Mouse (Mus musculus): ENCODE results near the gene Ghdc. TPM values are rescaled to one million over a fixed set of nuclear protein-coding genes. Genes with fewer than 3 reads are reported as not detected.

Gene Ghdc
- total RNA-seq, 2 experiments from 2014 or later: 4.8 to 4.9 TPM

GRCm38 (mm10) chr11:100718462-100718861, 52.3 kb downstream of the Ghdc start:
- DNase-seq: no peak

GRCm38 (mm10) chr11:100716649-100717048, 54.1 kb downstream of the Ghdc start:
- DNase-seq: no peak

Other genes starting within 250 kb of the Ghdc start
- 10 to 100 TPM; 10.6 to 20.3 TPM for gene Acly, start 243.0 kb downstream of the Ghdc start, total RNA-seq (2021)
- under 1 TPM; 0.36 to 0.38 TPM for gene Ttc25, start 225.3 kb downstream of the Ghdc start, total RNA-seq (2021)
- 1 to 10 TPM; 8.6 to 9.6 TPM for gene Cnp, start 196.1 kb downstream of the Ghdc start, total RNA-seq (2021)
- gene Nkiras2, start 151.7 kb downstream of the Ghdc start, total RNA-seq (2021): 10 to 100 TPM; 19.9 to 21.5 TPM
- 100 to 1,000 TPM; 123 to 126 TPM for gene Dnajc7, start 150.8 kb downstream of the Ghdc start, total RNA-seq (2021)
- under 1 TPM; 0.31 to 0.70 TPM for gene Zfp385c, start 78.5 kb downstream of the Ghdc start, total RNA-seq (2021)
- gene Dhx58, start 66.7 kb downstream of the Ghdc start, total RNA-seq (2021): 1 to 10 TPM in 1 of 2 experiments, under 1 TPM in 1; 0.77 to 1.2 TPM
- gene Kat2a, start 58.5 kb downstream of the Ghdc start, total RNA-seq (2021): 10 to 100 TPM; 11.7 to 11.8 TPM
- gene Hspb9, start 57.1 kb downstream of the Ghdc start, total RNA-seq (2021): not detected
- gene Rab5c, start 32.7 kb downstream of the Ghdc start, total RNA-seq (2021): 10 to 100 TPM; 40.4 to 43.1 TPM
- not detected for gene Kcnh4, start 11.0 kb downstream of the Ghdc start, total RNA-seq (2021)
- gene Hcrt, start 8.0 kb downstream of the Ghdc start, total RNA-seq (2021): not detected
- 100 to 1,000 TPM in 1 of 2 experiments, 10 to 100 TPM in 1; 93.2 to 126 TPM for gene Stat5b, start 79.8 kb upstream of the Ghdc start, total RNA-seq (2021)
- gene Stat5a, start 88.4 kb upstream of the Ghdc start, total RNA-seq (2021): 10 to 100 TPM; 10.9 to 14.8 TPM
- gene Stat3, start 168.6 kb upstream of the Ghdc start, total RNA-seq (2021): 10 to 100 TPM; 32.5 to 49.5 TPM
- gene Cavin1, start 199.9 kb upstream of the Ghdc start, total RNA-seq (2021): 100 to 1,000 TPM; 175 to 196 TPM
- 10 to 100 TPM; 56.9 to 60.0 TPM for gene Atp6v0a1, start 238.5 kb upstream of the Ghdc start, total RNA-seq (2021)